Mouse (Mus musculus) thymus, adult 2 months (tissue): ENCODE data around the gene Atxn1.

Experiments
- CTCF ChIP-seq: fragments of 200-500 bp; IDR thresholded peaks from 2 replicates; pipeline ENCODE4 v1.5.1; 2012; ENCODE audit warnings: mild to moderate bottlenecking, control low read depth, low read length, moderate library complexity, borderline replicate concordance; ENCODE audit not compliant: control insufficient read depth, poor library complexity, insufficient read depth; ENCODE audit errors: extremely low read depth
- POLR2A ChIP-seq: fragments of 200-500 bp; IDR thresholded peaks from 2 replicates; pipeline ENCODE4 v1.6.1; 2012; ENCODE audit warnings: mild to moderate bottlenecking, low read length, control low read depth, moderate library complexity; ENCODE audit not compliant: control insufficient read depth, poor library complexity, insufficient read depth; ENCODE audit errors: extremely low read depth

GRCm38 (mm10) chr13:45611554-45611953 lies 353.3 kb downstream of the Atxn1 start:
- no peak for TF ChIP-seq CTCF
- TF ChIP-seq POLR2A = no peak
